Mouse (Mus musculus): ENCODE results near the gene Shank3. TPM values are rescaled to one million over a fixed set of nuclear protein-coding genes. Genes with fewer than 3 reads are reported as not detected.
A peak's percentile ranks its signal among the peaks of the same experiment; 100 is the strongest.

Gene Shank3
- 10 to 100 TPM; 28.8 to 32.5 TPM for total RNA-seq (2021)
- long read RNA-seq, experiment 1, partial matches to known transcripts = 1 of 7 reads
- long read RNA-seq, experiment 1, other reads (novel, unspliced or antisense) = 6 of 7 reads
- long read RNA-seq, experiment 2, partial matches to known transcripts = 1 of 3 reads
- long read RNA-seq, experiment 2, other reads (novel, unspliced or antisense) = 2 of 3 reads

GRCm38 (mm10) chr15:89498961-89499688 lies at the start of gene Shank3:
Gene Shank3 (plus strand): TSS chr15:89499623.
- no peak for DNase-seq (ENCODE audit: low spot score in 2 of 2)

- peak; percentile 63 to 67 for DNase-seq (ENCODE audit: low spot score in 2 of 2)
Measured at GRCm38 (mm10) chr15:89452906-89453864, 46.2 kb upstream of the Shank3 start.

- no peak for DNase-seq (ENCODE audit: low spot score in 2 of 2)
Measured at GRCm38 (mm10) chr15:89453865-89454478, 45.5 kb upstream of the Shank3 start, which contains the start of gene Mapk8ip2. Gene Mapk8ip2 (plus strand): TSS chr15:89453913.

- DNase-seq (ENCODE audit: low spot score in 2 of 2) = no peak
Measured at GRCm38 (mm10) chr15:89454857-89455256, 44.6 kb upstream of the Shank3 start.

- DNase-seq (ENCODE audit: low spot score in 2 of 2) = no peak
Measured at GRCm38 (mm10) chr15:89455642-89456041, 43.8 kb upstream of the Shank3 start.

GRCm38 (mm10) chr15:89458942-89459341 lies 40.5 kb upstream of the Shank3 start:
- DNase-seq (ENCODE audit: low spot score in 2 of 2) = no peak

- DNase-seq (ENCODE audit: low spot score in 2 of 2) = no peak
Measured at GRCm38 (mm10) chr15:89459821-89460220, 39.6 kb upstream of the Shank3 start.

GRCm38 (mm10) chr15:89460298-89460697 lies 39.1 kb upstream of the Shank3 start:
- DNase-seq (ENCODE audit: low spot score in 2 of 2) = no peak

GRCm38 (mm10) chr15:89461321-89461720 lies 38.1 kb upstream of the Shank3 start:
- DNase-seq (ENCODE audit: low spot score in 2 of 2) = no peak

GRCm38 (mm10) chr15:89462176-89462575 lies 37.2 kb upstream of the Shank3 start:
- no peak for DNase-seq (ENCODE audit: low spot score in 2 of 2)

GRCm38 (mm10) chr15:89463334-89464235 lies 35.8 kb upstream of the Shank3 start:
- DNase-seq (ENCODE audit: low spot score in 2 of 2) = no peak

- no peak for DNase-seq (ENCODE audit: low spot score in 2 of 2)
Measured at GRCm38 (mm10) chr15:89465052-89465451, 34.4 kb upstream of the Shank3 start.

GRCm38 (mm10) chr15:89468577-89468976 lies 30.8 kb upstream of the Shank3 start:
- DNase-seq (ENCODE audit: low spot score in 2 of 2) = no peak

GRCm38 (mm10) chr15:89471476-89471875 lies 27.9 kb upstream of the Shank3 start:
- no peak for DNase-seq (ENCODE audit: low spot score in 2 of 2)

- DNase-seq (ENCODE audit: low spot score in 2 of 2) = no peak
Measured at GRCm38 (mm10) chr15:89473370-89473769, 26.1 kb upstream of the Shank3 start.

- DNase-seq (ENCODE audit: low spot score in 2 of 2) = no peak
Measured at GRCm38 (mm10) chr15:89473921-89474320, 25.5 kb upstream of the Shank3 start.

GRCm38 (mm10) chr15:89474596-89475292 lies 24.7 kb upstream of the Shank3 start:
- DNase-seq (ENCODE audit: low spot score in 2 of 2) = no peak

- no peak for DNase-seq (ENCODE audit: low spot score in 2 of 2)
Measured at GRCm38 (mm10) chr15:89475293-89475600, 24.2 kb upstream of the Shank3 start.

- DNase-seq (ENCODE audit: low spot score in 2 of 2) = peak; percentile 88 to 90
Measured at GRCm38 (mm10) chr15:89475611-89476474, 23.6 kb upstream of the Shank3 start.

All from adrenal gland, adult 18-20 months (tissue).